Mouse (Mus musculus) megakaryocyte, embryonic 14.5 days (primary cell): ENCODE data around the gene Recql.

Experiments
- FLI1 ChIP-seq: IDR thresholded peaks from 2 replicates; pipeline ENCODE4 v1.6.1; 2012; ENCODE audit warnings: low read length, inconsistent platforms, mixed read lengths
- GATA1 ChIP-seq: IDR thresholded peaks from 3 replicates; pipeline ENCODE4 v1.6.1; 2012; ENCODE audit warnings: mixed read lengths, low read length, inconsistent platforms, borderline replicate concordance

DNA sequence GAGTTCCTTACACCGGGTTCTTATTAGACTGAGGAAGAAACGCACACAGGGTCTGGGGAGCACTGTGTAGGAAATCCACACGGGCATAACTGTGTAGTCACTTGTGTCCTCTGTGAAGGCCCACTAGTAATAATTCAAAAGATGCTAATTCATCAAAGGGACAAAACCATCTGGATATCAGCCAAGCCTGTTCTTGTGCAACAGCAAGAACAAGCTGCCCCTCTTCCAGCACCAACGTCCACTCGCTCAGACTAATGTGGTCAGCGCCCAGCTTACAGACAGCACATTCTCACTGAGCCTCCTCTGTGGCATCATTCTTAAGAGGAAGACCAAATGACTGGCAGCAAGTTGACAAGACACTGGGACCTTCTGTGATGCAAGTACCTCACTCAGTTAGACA, 6.9 kb downstream of the Recql start:
- no peak for TF ChIP-seq FLI1
- TF ChIP-seq GATA1, result no peak
